Mouse (Mus musculus) liver (tissue): ENCODE measurements around the gene Cenpm.
"Not testable (repeated sequence)": the region's sequence is repeated elsewhere in the genome, so short reads cannot be mapped to it uniquely, and the experiment has no call there.

ENCODE experiments used
- DNase-seq: peaks from one replicate; pipeline ENCODE4 v3.0.0-alpha.2; 2020; ENCODE audit warnings: mixed read lengths

Gene Cenpm

GRCm38 (mm10) chr15:82244115-82244804 lies at the start of gene Cenpm:
Gene Cenpm, minus strand, starts transcription at chr15:82244748.
- DNase-seq: peak; percentile 95

GRCm38 (mm10) chr15:82294059-82294458 lies 49.5 kb upstream of the Cenpm start:
- DNase-seq: no peak

GRCm38 (mm10) chr15:82293271-82293711 lies 48.7 kb upstream of the Cenpm start:
- DNase-seq: no peak

GRCm38 (mm10) chr15:82292851-82293250 lies 48.3 kb upstream of the Cenpm start:
- DNase-seq: no peak

- DNase-seq: no peak
Measured at GRCm38 (mm10) chr15:82290252-82290651, 45.7 kb upstream of the Cenpm start.

GRCm38 (mm10) chr15:82286157-82286556 lies 41.6 kb upstream of the Cenpm start:
- DNase-seq: peak; percentile 65

GRCm38 (mm10) chr15:82280638-82281037 lies 36.1 kb upstream of the Cenpm start:
- DNase-seq: no peak

- no peak for DNase-seq
Measured at GRCm38 (mm10) chr15:82277591-82277990, 33.0 kb upstream of the Cenpm start.

- DNase-seq: no peak
Measured at GRCm38 (mm10) chr15:82274927-82275901, 30.7 kb upstream of the Cenpm start.

GRCm38 (mm10) chr15:82274593-82274926 lies 30.0 kb upstream of the Cenpm start, which contains the start of gene Sept3:
Gene Sept3, plus strand, starts transcription at chr15:82274893.
- DNase-seq: no peak

- DNase-seq: no peak
Measured at GRCm38 (mm10) chr15:82272295-82272694, 27.7 kb upstream of the Cenpm start.

- DNase-seq: peak; percentile 78
Measured at GRCm38 (mm10) chr15:82271201-82271600, 26.7 kb upstream of the Cenpm start.

- DNase-seq: no peak
Measured at GRCm38 (mm10) chr15:82268783-82269182, 24.2 kb upstream of the Cenpm start.

- no peak for DNase-seq
Measured at GRCm38 (mm10) chr15:82268185-82268584, 23.6 kb upstream of the Cenpm start.

- DNase-seq: peak; percentile 68
Measured at GRCm38 (mm10) chr15:82266356-82266755, 21.8 kb upstream of the Cenpm start.

- peak; percentile 77 for DNase-seq
Measured at GRCm38 (mm10) chr15:82259510-82259909, 15.0 kb upstream of the Cenpm start.

- DNase-seq: no peak
Measured at GRCm38 (mm10) chr15:82255944-82256383, 11.4 kb upstream of the Cenpm start.

- DNase-seq: no peak
Measured at GRCm38 (mm10) chr15:82255248-82255647, 10.7 kb upstream of the Cenpm start.

GRCm38 (mm10) chr15:82252097-82252496 lies 7.5 kb upstream of the Cenpm start, which contains the start of gene 1500009C09Rik:
Gene 1500009C09Rik, plus strand, starts transcription at chr15:82252397.
- DNase-seq: no peak

- no peak for DNase-seq
Measured at GRCm38 (mm10) chr15:82251579-82251978, 7.0 kb upstream of the Cenpm start.

GRCm38 (mm10) chr15:82247131-82247776 lies 2.7 kb upstream of the Cenpm start:
- DNase-seq: no peak

- not testable (repeated sequence) for DNase-seq
Measured at GRCm38 (mm10) chr15:82244805-82245161, 235 bp upstream of the Cenpm start.

GRCm38 (mm10) chr15:82243742-82244114 lies 820 bp downstream of the Cenpm start:
- DNase-seq: no peak
